Mouse (Mus musculus): ENCODE results near the gene Gramd4. TPM values are rescaled to one million over a fixed set of nuclear protein-coding genes. Genes with fewer than 3 reads are reported as not detected.

Gene Gramd4
- total RNA-seq, 2 experiments from 2014 or later = 11.0 to 12.3 TPM

- no peak for DNase-seq (ENCODE audit: low spot score in 2 of 2)
Observed at GRCm38 (mm10) chr15:86110361-86111103, 53.0 kb downstream of the Gramd4 start.

DNA sequence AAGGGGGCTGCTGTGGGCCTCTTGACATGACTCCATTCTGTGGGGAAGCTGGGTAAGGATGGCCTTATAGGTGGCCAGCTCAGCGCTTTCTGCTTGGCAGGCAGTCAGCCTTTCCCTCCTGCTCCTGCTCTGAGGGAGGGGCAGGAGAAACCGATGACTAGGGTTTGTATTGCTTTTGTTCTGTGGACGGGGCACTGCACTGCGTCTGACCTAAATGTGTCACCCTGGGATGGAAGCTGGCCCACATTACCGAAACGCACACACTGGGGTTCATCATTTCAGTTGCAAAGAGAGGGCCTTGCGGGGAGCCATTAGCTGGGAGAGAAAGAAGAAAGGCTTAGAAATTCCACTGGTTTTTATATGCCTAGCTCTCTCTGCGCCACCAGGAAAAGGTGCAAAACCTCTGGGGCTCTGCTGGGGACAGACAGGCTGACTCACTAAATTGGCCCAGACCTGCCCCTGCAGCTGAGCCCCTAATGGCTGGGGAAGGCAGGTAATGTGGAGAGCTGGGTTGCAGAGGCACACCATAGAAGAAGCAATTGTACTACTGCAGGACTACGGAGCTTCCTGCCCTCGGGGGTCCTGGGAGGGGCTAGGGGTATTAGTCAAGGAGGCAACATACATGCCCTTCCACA is 55.3 kb downstream of the Gramd4 start:
- no peak for DNase-seq (ENCODE audit: low spot score in 2 of 2)

- no peak for DNase-seq (ENCODE audit: low spot score in 2 of 2)
Observed at GRCm38 (mm10) chr15:86113342-86113710, 55.8 kb downstream of the Gramd4 start.

- DNase-seq (ENCODE audit: low spot score in 2 of 2) = no peak
Observed at GRCm38 (mm10) chr15:86116421-86116820, 58.9 kb downstream of the Gramd4 start.

- no peak for DNase-seq (ENCODE audit: low spot score in 2 of 2)
Observed at GRCm38 (mm10) chr15:86117115-86118100, 59.9 kb downstream of the Gramd4 start.

GRCm38 (mm10) chr15:86119186-86119585 is 61.7 kb downstream of the Gramd4 start:
- DNase-seq (ENCODE audit: low spot score in 2 of 2) = no peak

DNA sequence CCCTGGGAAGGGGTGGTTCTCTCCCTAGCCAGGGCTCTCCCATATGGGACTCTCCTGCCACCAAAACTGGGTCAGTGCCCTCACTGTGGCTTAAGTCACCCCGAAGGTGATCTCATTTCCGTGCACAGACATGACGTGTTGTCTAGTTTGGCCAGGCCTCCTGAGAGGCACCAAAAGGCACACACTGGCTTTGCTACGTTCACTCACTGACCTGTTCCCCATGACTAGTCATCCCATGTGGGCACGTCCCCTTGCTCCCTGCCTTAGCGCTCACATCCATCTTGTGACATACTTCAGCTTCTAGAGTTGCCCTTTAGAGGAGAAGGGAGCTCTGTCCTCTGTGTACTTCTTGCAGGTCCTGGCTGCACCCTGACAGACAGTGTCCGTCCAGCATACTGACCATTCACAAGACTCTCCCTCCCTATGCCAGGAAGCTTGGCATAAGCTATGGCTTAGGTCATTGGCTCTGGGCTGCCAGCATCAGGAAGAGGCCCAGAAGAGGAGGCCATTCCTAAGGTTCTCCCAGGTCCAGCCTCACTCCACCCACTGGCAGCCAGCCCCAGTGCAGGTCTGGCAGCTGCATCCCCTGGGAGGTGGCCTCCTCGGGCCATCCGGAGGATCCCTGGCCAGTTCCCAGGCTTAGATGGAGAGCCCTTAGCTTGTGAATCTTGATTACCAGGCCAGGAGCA is 64.9 kb downstream of the Gramd4 start:
- DNase-seq (ENCODE audit: low spot score in 2 of 2) = peak in 1 of 2 experiments; percentile 44

GRCm38 (mm10) chr15:86123409-86123808 is 65.9 kb downstream of the Gramd4 start:
- no peak for DNase-seq (ENCODE audit: low spot score in 2 of 2)

DNA sequence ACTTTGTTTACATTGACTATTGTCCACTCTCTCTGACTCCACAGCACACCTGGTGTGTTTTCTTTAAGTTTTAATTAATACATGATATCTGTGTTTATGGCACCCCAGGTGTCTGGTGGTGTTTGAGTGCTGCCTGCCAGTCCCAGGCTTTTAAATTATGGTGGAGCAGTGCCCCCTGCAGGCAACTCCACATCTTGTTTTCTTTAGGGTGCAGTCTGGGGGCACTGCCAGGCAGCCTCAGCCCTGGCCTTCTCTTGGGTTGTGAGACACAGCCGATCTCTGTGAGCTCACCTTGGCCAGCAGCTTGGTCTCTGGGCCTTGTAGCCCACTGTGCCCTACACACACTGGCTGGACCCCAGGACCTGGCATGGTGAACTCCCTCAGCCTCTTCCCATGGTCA is 66.9 kb downstream of the Gramd4 start:
- DNase-seq (ENCODE audit: low spot score in 2 of 2) = peak in 1 of 2 experiments; percentile 75

GRCm38 (mm10) chr15:86129036-86129435 is 71.5 kb downstream of the Gramd4 start:
- DNase-seq (ENCODE audit: low spot score in 2 of 2) = no peak

GRCm38 (mm10) chr15:86130657-86131056 is 73.2 kb downstream of the Gramd4 start:
- no peak for DNase-seq (ENCODE audit: low spot score in 2 of 2)

GRCm38 (mm10) chr15:86134941-86135783 is 77.7 kb downstream of the Gramd4 start:
- peak; percentile 79 to 86 for DNase-seq (ENCODE audit: low spot score in 2 of 2)

DNA sequence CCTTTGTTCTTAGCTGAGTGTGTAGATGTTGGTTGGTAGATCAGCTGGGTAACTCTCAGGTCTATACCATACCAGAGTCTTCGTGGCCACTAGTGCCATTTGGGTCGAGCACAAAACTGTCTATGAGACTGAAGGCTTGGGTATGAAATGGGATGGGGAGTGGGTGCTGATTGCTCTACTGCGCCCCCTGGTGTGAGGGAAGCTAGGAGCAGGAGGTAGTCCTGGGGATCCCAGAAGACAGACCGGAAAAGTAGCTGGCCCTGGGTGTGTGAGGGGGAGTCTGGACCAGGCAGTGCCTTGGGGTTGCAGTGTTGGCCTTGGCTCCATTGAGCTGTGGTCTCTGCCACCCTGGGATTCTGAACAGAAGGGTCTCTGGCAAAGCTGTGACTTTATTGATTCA is 80.1 kb downstream of the Gramd4 start:
- peak in 1 of 2 experiments; percentile 35 for DNase-seq (ENCODE audit: low spot score in 2 of 2)

DNA sequence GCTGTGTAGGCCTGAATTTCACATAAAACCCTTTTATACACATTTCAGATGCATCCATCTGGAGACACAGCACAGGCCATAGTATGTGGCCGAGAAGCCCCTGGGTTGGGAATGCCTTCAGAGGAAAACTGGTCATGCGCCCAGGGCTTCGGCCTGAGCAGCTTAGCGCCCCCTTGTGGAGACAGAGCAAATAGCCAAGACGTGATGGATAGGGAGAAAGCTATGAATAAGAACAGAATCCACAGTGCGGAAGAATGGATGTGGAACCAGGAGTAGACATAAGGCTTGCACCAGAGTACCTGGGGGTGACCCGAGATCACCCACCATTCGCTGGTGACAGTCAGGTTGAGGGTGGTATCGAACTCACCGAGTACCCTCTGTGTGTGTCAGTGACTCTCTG is 82.8 kb downstream of the Gramd4 start:
- peak in 1 of 2 experiments; percentile 68 for DNase-seq (ENCODE audit: low spot score in 2 of 2)

DNA sequence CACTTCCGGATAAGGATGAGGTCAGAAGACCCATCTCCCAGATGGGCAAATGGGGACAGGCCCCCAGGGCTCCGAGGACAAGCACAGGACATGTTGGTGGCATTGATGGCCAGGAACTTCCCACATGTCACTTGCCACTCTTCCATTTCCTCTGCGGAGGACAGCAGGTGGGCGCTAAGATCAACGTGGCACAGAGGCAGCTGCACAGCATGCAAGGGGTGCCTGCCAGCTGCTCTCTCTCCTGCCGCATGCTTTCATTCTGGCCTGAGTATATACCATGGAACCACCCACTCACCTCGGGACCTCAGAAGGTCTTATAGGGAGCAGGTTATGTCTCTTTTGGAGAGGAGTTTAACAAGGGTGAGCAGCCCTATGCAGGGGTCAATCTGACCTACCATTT is 87.1 kb downstream of the Gramd4 start:
- no peak for DNase-seq (ENCODE audit: low spot score in 2 of 2)

DNA sequence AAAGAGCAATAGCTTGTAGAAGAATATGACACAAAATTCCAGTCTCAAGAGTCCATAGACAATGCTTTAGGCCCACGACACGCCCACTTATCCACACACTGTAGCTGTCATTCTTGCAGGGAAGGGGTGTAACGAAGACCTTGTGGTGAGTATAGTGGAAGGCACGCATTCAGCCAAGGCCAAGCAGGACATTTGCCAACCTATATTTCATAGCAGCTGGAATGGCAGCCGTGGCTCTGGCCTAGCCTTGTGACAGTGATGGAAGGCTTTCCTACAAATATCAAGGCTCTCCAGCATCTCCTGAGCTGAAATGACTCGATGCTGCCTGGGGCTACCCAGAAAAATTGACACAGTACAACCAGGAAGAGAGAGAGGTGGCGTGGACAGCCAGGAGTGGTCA is 87.6 kb downstream of the Gramd4 start:
- DNase-seq (ENCODE audit: low spot score in 2 of 2) = no peak

- DNase-seq (ENCODE audit: low spot score in 2 of 2) = no peak
Observed at GRCm38 (mm10) chr15:86146922-86147321, 89.4 kb downstream of the Gramd4 start.

- DNase-seq (ENCODE audit: low spot score in 2 of 2) = no peak
Observed at GRCm38 (mm10) chr15:86150593-86150992, 93.1 kb downstream of the Gramd4 start.

DNA sequence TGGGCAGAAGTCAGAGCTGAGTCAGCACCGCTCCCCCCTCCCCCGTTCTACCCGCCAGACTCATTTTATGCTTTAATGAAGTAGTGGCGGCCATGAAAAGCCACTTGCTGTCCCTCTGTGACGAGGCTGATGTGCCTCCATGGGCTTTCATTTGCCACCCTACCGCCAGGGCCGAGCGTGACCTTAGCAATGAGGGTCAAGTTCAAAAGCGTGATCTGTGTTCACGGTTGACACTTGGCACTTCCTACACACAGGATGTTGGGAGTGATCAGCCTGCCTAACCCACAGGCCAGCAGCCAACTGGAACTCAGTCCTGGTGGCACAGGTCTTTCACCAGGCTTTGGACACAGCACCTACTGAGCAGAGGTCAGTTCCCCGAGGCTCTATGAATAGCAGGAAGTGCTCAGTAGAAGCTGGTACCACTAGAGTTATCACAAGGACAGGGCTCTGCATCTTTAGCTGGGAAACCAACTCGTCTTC is 96.0 kb downstream of the Gramd4 start:
- no peak for DNase-seq (ENCODE audit: low spot score in 2 of 2)

DNA sequence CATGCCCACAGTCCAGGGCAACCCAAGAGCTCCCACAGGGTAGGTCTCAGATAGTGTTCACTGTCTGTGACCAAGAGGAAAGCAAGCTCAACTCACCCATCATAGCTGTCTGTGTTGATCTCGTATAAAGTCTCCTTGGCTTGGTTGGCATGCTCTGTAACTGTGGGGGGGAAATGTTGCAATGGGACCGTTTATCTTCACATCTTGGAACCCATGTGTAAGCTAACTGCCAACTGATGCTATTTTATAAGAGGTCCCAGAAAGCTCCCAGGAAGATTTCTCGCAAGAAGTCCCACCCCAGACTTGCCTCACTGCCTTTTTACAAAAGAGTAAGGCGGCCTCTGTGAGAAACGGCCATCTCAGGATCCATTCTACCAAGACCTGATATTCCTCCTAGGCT is 99.0 kb downstream of the Gramd4 start:
- DNase-seq (ENCODE audit: low spot score in 2 of 2) = no peak
